Mouse (Mus musculus) liver, adult 2 months (tissue): ENCODE data around the gene Srbd1. TPM values are rescaled to one million over a fixed set of nuclear protein-coding genes. Genes with fewer than 3 reads are reported as not detected.
A peak's percentile ranks its signal among the peaks of the same experiment; 100 is the strongest.

Experiments
- DNase-seq: peaks from one replicate; pipeline ENCODE4 v3.0.0-alpha.2; 2011; ENCODE audit warnings: low read depth, low spot score; ENCODE audit errors: extremely low read depth
- H3K27ac ChIP-seq: fragments of 200-500 bp; replicated peaks from 2 replicates; pipeline ENCODE4 v1.5.1; 2012; ENCODE audit warnings: low read depth, mild to moderate bottlenecking, control low read depth, inconsistent platforms, low read length; ENCODE audit not compliant: insufficient read depth
- H3K27me3 ChIP-seq: fragments of 200-500 bp; 2 replicates; pipeline ENCODE4 v1.6.1; 2012; ENCODE audit warnings: mild to moderate bottlenecking, moderate library complexity, low read length, inconsistent platforms; ENCODE audit not compliant: control insufficient read depth, insufficient read depth
- H3K36me3 ChIP-seq: fragments of 200-500 bp; 2 replicates; pipeline ENCODE4 v1.6.1; 2012; ENCODE audit warnings: low read length, inconsistent platforms; ENCODE audit not compliant: control insufficient read depth, insufficient read depth
- H3K4me1 ChIP-seq: fragments of 200-500 bp; 2 replicates; pipeline ENCODE4 v1.6.1; 2011; ENCODE audit warnings: low read length; ENCODE audit not compliant: control insufficient read depth, insufficient read depth
- H3K4me3 ChIP-seq: fragments of 200-500 bp; 2 replicates; pipeline ENCODE4 v1.5.1; 2011; ENCODE audit warnings: low read depth, mild to moderate bottlenecking, control low read depth, low read length, moderate library complexity; ENCODE audit not compliant: insufficient read depth
- H3K79me2 ChIP-seq: fragments of 200-500 bp; 2 replicates; pipeline ENCODE4 v1.6.1; 2012; ENCODE audit warnings: inconsistent platforms, mild to moderate bottlenecking, low read length, moderate library complexity; ENCODE audit not compliant: control insufficient read depth, insufficient read depth
- H3K9ac ChIP-seq: fragments of 200-500 bp; 2 replicates; pipeline ENCODE4 v1.6.1; 2012; ENCODE audit warnings: low read depth, mild to moderate bottlenecking, control low read depth, inconsistent platforms, low read length
- CTCF ChIP-seq: fragments of 200-500 bp; IDR thresholded peaks from 2 replicates; pipeline ENCODE4 v1.5.1; 2011; ENCODE audit warnings: low read depth, low read length, control low read depth
- POLR2A ChIP-seq: fragments of 200-500 bp; IDR thresholded peaks from 2 replicates; pipeline ENCODE4 v1.6.1; 2011; ENCODE audit warnings: low read length, control low read depth; ENCODE audit not compliant: insufficient read depth; ENCODE audit errors: extremely low read depth
- WGBS: fragments of 180-500 bp; shearing (Covaris S2); methylation state at CpG from one replicate; pipeline ENCODE4 v1.1.7; 2018; 5-methylcytosine and 5-hydroxymethylcytosine counted together
- polyA plus RNA-seq: library from polyadenylated mRNA; depleted of rRNA; stranded (reverse); fragments of >200 nt; gene quantifications from 2 replicates; pipeline ENCODE4 v1.2.3, GENCODE M21; 2012
- total RNA-seq: library from RNA; depleted of rRNA; stranded (reverse); fragments of >200 nt; gene quantifications from 2 replicates; pipeline ENCODE4 v1.2.3, GENCODE M21; 2014

Gene Srbd1
- total and polyA plus RNA-seq, 2 experiments = 2.1 to 20.9 TPM

DNA sequence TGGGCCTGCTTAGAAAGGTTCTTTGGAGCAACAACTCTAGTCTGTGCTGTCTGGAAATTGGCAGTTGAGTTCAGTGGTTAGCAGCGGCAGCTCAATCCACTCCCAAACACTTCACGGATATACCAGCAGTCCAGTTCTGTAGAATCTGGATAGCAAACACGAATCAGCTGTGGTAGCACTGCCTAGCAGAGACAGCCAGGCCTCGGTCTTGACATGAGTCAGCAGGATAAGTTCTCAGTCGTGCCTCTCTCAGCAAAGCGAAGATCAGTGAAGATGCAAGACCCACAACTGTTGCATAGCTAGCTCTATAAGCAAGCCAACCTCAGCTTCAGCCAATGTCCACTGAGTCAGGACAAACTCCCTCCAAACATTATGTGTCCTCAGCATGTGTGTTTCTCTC lies 142.9 kb downstream of the Srbd1 start:
- Histone ChIP-seq H3K4me3 (no peak overlapping the region), H3K27me3 (no peaks in the 10 kb centered on the region), H3K9ac (no peak overlapping the region), H3K4me1 (no peaks in the 10 kb centered on the region), H3K27ac (no peak overlapping the region), H3K36me3 (peaks cover 10% of the 10 kb centered on the region; the same call in 1 of the 2 replicates), H3K79me2 (no peaks in the 10 kb centered on the region)
- 93% methylated on average over 6 of the region's 6 CpGs for WGBS
- DNase-seq = no peak
- TF ChIP-seq CTCF (no peak), POLR2A (no peak)

DNA sequence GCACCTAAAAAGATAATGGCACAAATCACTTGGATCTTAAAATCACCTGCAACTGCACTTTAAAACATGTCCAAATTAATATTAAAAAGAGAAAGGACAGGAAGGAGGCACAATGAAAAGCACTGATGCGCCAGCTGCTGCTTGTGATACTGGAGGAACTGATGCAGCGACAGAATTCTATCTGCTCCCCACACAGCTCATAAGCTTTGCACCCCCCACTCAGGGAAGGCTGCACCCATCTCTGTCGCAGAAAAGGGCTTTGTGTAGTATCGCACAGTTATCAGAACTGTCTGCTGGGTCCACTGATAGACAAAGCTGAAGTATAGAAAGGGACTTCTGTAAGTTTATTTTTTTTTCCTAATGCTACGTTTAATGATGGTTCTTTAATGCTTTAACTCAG lies 143.3 kb downstream of the Srbd1 start:
- Histone ChIP-seq H3K9ac (no peak overlapping the region), H3K4me1 (no peaks in the 10 kb centered on the region), H3K27ac (no peak overlapping the region), H3K4me3 (no peak overlapping the region), H3K27me3 (no peaks in the 10 kb centered on the region), H3K36me3 (peaks cover 10% of the 10 kb centered on the region; the same call in 1 of the 2 replicates), H3K79me2 (no peaks in the 10 kb centered on the region)
- 96% methylated on average over 5 of the region's 5 CpGs for WGBS
- no peak for DNase-seq
- TF ChIP-seq CTCF (no peak), POLR2A (no peak)

DNA sequence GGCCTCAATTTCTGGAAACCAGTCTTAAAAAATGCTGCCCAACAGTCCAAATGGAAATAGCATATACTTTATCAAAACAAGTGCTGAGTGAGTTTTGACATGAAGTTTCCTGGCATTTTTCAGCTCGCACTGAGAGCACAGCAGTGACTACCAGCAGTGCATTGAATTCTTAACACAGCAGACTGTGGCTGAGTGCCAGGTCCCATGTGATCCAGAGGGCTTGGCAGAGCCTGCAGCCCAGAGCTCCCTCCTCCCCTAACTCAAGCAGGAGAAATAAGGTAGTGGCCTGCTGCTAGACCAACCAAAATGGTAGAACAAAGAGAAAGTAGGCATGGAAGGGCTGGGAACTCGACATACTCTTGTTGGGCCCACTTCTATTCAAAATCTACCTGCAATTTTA lies 149.2 kb downstream of the Srbd1 start:
- peak; percentile 12 for DNase-seq
- WGBS = 88% methylated on average over 2 of the region's 2 CpGs
- no peak overlapping the region for H3K4me3 ChIP-seq
- no peaks in the 10 kb centered on the region for H3K27me3 ChIP-seq
- H3K36me3 ChIP-seq = peaks cover 7% of the 10 kb centered on the region; the same call in 1 of the 2 replicates
- H3K27ac ChIP-seq = no peak overlapping the region
- H3K4me1 ChIP-seq = peaks cover 2% of the 10 kb centered on the region; the same call in 1 of the 2 replicates
- no peak overlapping the region for H3K9ac ChIP-seq
- no peaks in the 10 kb centered on the region for H3K79me2 ChIP-seq
- TF ChIP-seq POLR2A (no peak), CTCF (no peak)

DNA sequence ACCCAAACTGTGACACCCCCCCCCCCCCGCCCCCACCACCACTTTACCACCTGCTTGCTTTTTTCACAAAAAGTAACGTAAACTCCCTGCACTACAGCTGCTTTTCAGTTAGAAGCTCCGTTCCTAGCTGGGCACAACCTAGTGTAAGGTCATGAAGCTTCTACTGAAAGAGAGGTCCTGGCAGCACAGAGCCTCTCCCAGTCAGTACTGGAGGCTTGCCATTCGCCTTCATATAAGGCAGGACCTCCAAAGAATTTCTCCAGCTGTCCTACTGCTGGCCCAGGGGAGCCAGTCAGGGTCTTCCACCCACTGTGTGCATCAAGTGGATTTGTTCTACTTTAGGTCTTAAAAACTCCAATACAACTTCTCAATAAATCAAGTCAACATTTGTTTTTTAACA lies 149.9 kb downstream of the Srbd1 start:
- DNase-seq = no peak
- H3K27me3 ChIP-seq = no peaks in the 10 kb centered on the region
- H3K36me3 ChIP-seq = peaks cover 3% of the 10 kb centered on the region; the same call in 1 of the 2 replicates
- no peak overlapping the region for H3K4me3 ChIP-seq
- H3K27ac ChIP-seq = no peak overlapping the region
- H3K9ac ChIP-seq = no peak overlapping the region
- no peaks in the 10 kb centered on the region for H3K79me2 ChIP-seq
- H3K4me1 ChIP-seq = peaks cover 6% of the 10 kb centered on the region; the same call in 1 of the 2 replicates
- 97% methylated on average over 4 of the region's 4 CpGs for WGBS
- TF ChIP-seq POLR2A (no peak), CTCF (no peak)

- Histone ChIP-seq H3K79me2 (no peaks in the 10 kb centered on the region), H3K9ac (no peak overlapping the region), H3K27ac (no peak overlapping the region), H3K27me3 (no peaks in the 10 kb centered on the region), H3K36me3 (peaks cover 2% of the 10 kb centered on the region), H3K4me1 (peaks cover 6% of the 10 kb centered on the region; the same call in 1 of the 2 replicates), H3K4me3 (no peak overlapping the region)
- TF ChIP-seq CTCF = no peak
- TF ChIP-seq POLR2A = no peak
- WGBS = 80% methylated on average over 12 of the region's 12 CpGs
- DNase-seq = no peak
Observed at GRCm38 (mm10) chr17:85989058-85989769, 155.8 kb downstream of the Srbd1 start.

GRCm38 (mm10) chr17:85987531-85987930 lies 157.4 kb downstream of the Srbd1 start:
- TF ChIP-seq CTCF (no peak), POLR2A (no peak)
- Histone ChIP-seq H3K36me3 (peaks cover 3% of the 10 kb centered on the region), H3K27ac (no peak overlapping the region), H3K4me1 (peaks cover 6% of the 10 kb centered on the region; the same call in 1 of the 2 replicates), H3K9ac (no peak overlapping the region), H3K4me3 (no peak overlapping the region), H3K27me3 (no peaks in the 10 kb centered on the region), H3K79me2 (no peaks in the 10 kb centered on the region)
- DNase-seq = no peak
- WGBS = 86% methylated on average over 4 of the region's 4 CpGs
